Mouse (Mus musculus) CH12.LX (cell line): ENCODE data around the gene Dgkg. TPM values are rescaled to one million over a fixed set of nuclear protein-coding genes. Genes with fewer than 3 reads are reported as not detected.
A peak's percentile ranks its signal among the peaks of the same experiment; 100 is the strongest.

Source experiments
- DNase-seq: peaks from one replicate; pipeline ENCODE4 v3.0.0-alpha.2; 2013; ENCODE audit errors: extremely low read depth
- H3K27ac ChIP-seq: 2 replicates; pipeline ENCODE4 v1.5.1; 2012; ENCODE audit warnings: low read depth, mild to moderate bottlenecking, control low read depth, moderate library complexity; ENCODE audit not compliant: insufficient read depth
- H3K27me3 ChIP-seq: replicated peaks from 2 replicates; pipeline ENCODE3; 2012; ENCODE audit warnings: inconsistent platforms
- H3K36me3 ChIP-seq, 2 experiments: replicated peaks in 1 of 2; 2 replicates each; pipeline versions ENCODE3 to v1.6.1; 2012; ENCODE audit warnings: inconsistent platforms in 1 of 2, low read length in 1 of 2, mild to moderate bottlenecking in 1 of 2, mixed read lengths in 1 of 2, moderate library complexity in 1 of 2; ENCODE audit not compliant: control insufficient read depth in 1 of 2, insufficient read depth in 1 of 2
- H3K4me1 ChIP-seq, 2 experiments: 2 replicates each; pipeline ENCODE4 v1.6.1; 2012; ENCODE audit warnings: inconsistent platforms in 1 of 2, moderate library complexity in 1 of 2; ENCODE audit not compliant: insufficient read depth in 2 of 2, control insufficient read depth in 1 of 2
- H3K4me2 ChIP-seq: 2 replicates; pipeline ENCODE4 v1.6.1; 2012; ENCODE audit warnings: low read depth, mild to moderate bottlenecking, control low read depth; ENCODE audit not compliant: poor library complexity, insufficient read depth, severe bottlenecking
- H3K4me3 ChIP-seq, 3 experiments: fragments of 150-350 bp in 1 of 3; sonication (generic) in 1 of 3; replicated peaks in 1 of 3; 2 replicates each; pipeline versions ENCODE3 to v1.5.1; 2011 to 2012; ENCODE audit warnings: low read depth in 2 of 3, low read length in 2 of 3, mild to moderate bottlenecking in 2 of 3, moderate library complexity in 2 of 3, control low read depth in 1 of 3, improper control_type of control experiment in 1 of 3, inconsistent platforms in 1 of 3, mixed read lengths in 1 of 3; ENCODE audit not compliant: poor library complexity in 1 of 3
- H3K79me2 ChIP-seq: replicated peaks from 2 replicates; pipeline ENCODE4 v1.6.1; 2012; ENCODE audit warnings: mild to moderate bottlenecking, moderate library complexity; ENCODE audit not compliant: control insufficient read depth, poor library complexity, insufficient read depth, severe bottlenecking; ENCODE audit errors: extremely low read depth
- H3K9ac ChIP-seq: 2 replicates; pipeline ENCODE4 v1.6.1; 2012; ENCODE audit warnings: low read depth, mild to moderate bottlenecking, control low read depth, moderate library complexity; ENCODE audit not compliant: insufficient read depth
- H3K9me3 ChIP-seq: replicated peaks from 2 replicates; pipeline ENCODE3; 2012; ENCODE audit warnings: low read length, inconsistent platforms, mixed read lengths
- CTCF ChIP-seq, 2 experiments: IDR thresholded peaks in 1 of 2; conservative IDR thresholded peaks in 1 of 2; 2 replicates each; pipeline ENCODE4 v1.5.1; 2011 to 2012; ENCODE audit warnings: low read depth in 2 of 2, low read length in 2 of 2, improper control_type of control experiment in 1 of 2, inconsistent platforms in 1 of 2, mild to moderate bottlenecking in 1 of 2, moderate library complexity in 1 of 2
- E2F4 ChIP-seq: IDR thresholded peaks from 2 replicates; pipeline ENCODE4 v1.6.1; 2011; ENCODE audit warnings: low read depth, low read length, improper control_type of control experiment; ENCODE audit not compliant: insufficient replicate concordance
- ELF1 ChIP-seq: IDR thresholded peaks from 2 replicates; pipeline ENCODE4 v1.6.1; 2014; ENCODE audit warnings: low read depth, mild to moderate bottlenecking, inconsistent platforms, low read length, improper control_type of control experiment
- EP300 ChIP-seq: IDR thresholded peaks from 2 replicates; pipeline ENCODE4 v1.6.1; 2011; ENCODE audit warnings: low read length, improper control_type of control experiment
- HCFC1 ChIP-seq: IDR thresholded peaks from 2 replicates; pipeline ENCODE4 v1.6.1; 2012; ENCODE audit warnings: low read depth, mild to moderate bottlenecking, inconsistent platforms, low read length, improper control_type of control experiment
- IRF4 ChIP-seq: IDR thresholded peaks from 2 replicates; pipeline ENCODE4 v1.6.1; 2014; ENCODE audit warnings: low read depth, mild to moderate bottlenecking, inconsistent platforms, low read length, improper control_type of control experiment
- JUN ChIP-seq: IDR thresholded peaks from 2 replicates; pipeline ENCODE4 v1.6.1; 2011; ENCODE audit warnings: low read depth, mild to moderate bottlenecking, low read length, improper control_type of control experiment, moderate library complexity; ENCODE audit not compliant: insufficient read depth
- JUND ChIP-seq: conservative IDR thresholded peaks from 2 replicates; pipeline ENCODE4 v1.6.1; 2011; ENCODE audit warnings: low read depth, low read length, improper control_type of control experiment
- KAT2A ChIP-seq: IDR thresholded peaks from 2 replicates; pipeline ENCODE4 v1.6.1; 2012; ENCODE audit warnings: low read length, improper control_type of control experiment, inconsistent platforms; ENCODE audit not compliant: insufficient replicate concordance
- MAFK ChIP-seq: IDR thresholded peaks from 2 replicates; pipeline ENCODE4 v1.6.1; 2011; ENCODE audit warnings: low read length, improper control_type of control experiment; ENCODE audit not compliant: insufficient replicate concordance
- MAX ChIP-seq: IDR thresholded peaks from 2 replicates; pipeline ENCODE4 v1.6.1; 2011; ENCODE audit warnings: low read length, improper control_type of control experiment
- MAZ ChIP-seq: IDR thresholded peaks from 2 replicates; pipeline ENCODE4 v1.6.1; 2012; ENCODE audit warnings: low read depth, mild to moderate bottlenecking, inconsistent platforms, low read length, improper control_type of control experiment, moderate library complexity
- MEF2A ChIP-seq: IDR thresholded peaks from 2 replicates; pipeline ENCODE4 v1.6.1; 2014; ENCODE audit warnings: low read depth, mild to moderate bottlenecking, inconsistent platforms, low read length, improper control_type of control experiment, borderline replicate concordance
- MYC ChIP-seq: IDR thresholded peaks from 2 replicates; pipeline ENCODE4 v1.6.1; 2011; ENCODE audit warnings: low read depth, mild to moderate bottlenecking, improper control_type of control experiment, low read length
- NELFE ChIP-seq: IDR thresholded peaks from 2 replicates; pipeline ENCODE4 v1.6.1; 2011; ENCODE audit warnings: low read depth, low read length, improper control_type of control experiment
- NRF1 ChIP-seq: IDR thresholded peaks from 2 replicates; pipeline ENCODE4 v1.6.1; 2014; ENCODE audit warnings: low read depth, mild to moderate bottlenecking, inconsistent platforms, low read length, improper control_type of control experiment, moderate library complexity
- PAX5 ChIP-seq: IDR thresholded peaks from 2 replicates; pipeline ENCODE4 v1.6.1; 2012; ENCODE audit warnings: low read length, inconsistent platforms, mixed read lengths
- POLR2A ChIP-seq: IDR thresholded peaks from 2 replicates; pipeline ENCODE4 v1.6.1; 2011; ENCODE audit warnings: low read depth, mild to moderate bottlenecking, improper control_type of control experiment, low read length
- POLR2AphosphoS2 ChIP-seq: IDR thresholded peaks from 2 replicates; pipeline ENCODE4 v1.6.1; 2011; ENCODE audit warnings: low read depth, low read length, improper control_type of control experiment
- RAD21 ChIP-seq: IDR thresholded peaks from 2 replicates; pipeline ENCODE4 v1.6.1; 2011; ENCODE audit warnings: low read depth, mild to moderate bottlenecking, low read length, improper control_type of control experiment, moderate library complexity
- RCOR1 ChIP-seq: conservative IDR thresholded peaks from 2 replicates; pipeline ENCODE4 v1.6.1; 2012; ENCODE audit warnings: low read depth, mild to moderate bottlenecking, inconsistent platforms, low read length, improper control_type of control experiment
- SIN3A ChIP-seq: IDR thresholded peaks from 2 replicates; pipeline ENCODE4 v1.6.1; 2012; ENCODE audit warnings: low read length, improper control_type of control experiment, inconsistent platforms
- SMC3 ChIP-seq: IDR thresholded peaks from 2 replicates; pipeline ENCODE4 v1.6.1; 2011; ENCODE audit warnings: low read depth, low read length, improper control_type of control experiment
- TBP ChIP-seq: conservative IDR thresholded peaks from 2 replicates; pipeline ENCODE4 v1.6.1; 2011; ENCODE audit warnings: low read depth, low read length, improper control_type of control experiment
- TCF12 ChIP-seq: IDR thresholded peaks from 2 replicates; pipeline ENCODE4 v1.6.1; 2014; ENCODE audit warnings: low read depth, mild to moderate bottlenecking, inconsistent platforms, low read length, improper control_type of control experiment
- UBTF ChIP-seq: IDR thresholded peaks from 2 replicates; pipeline ENCODE4 v1.6.1; 2012; ENCODE audit warnings: low read depth, mild to moderate bottlenecking, inconsistent platforms, low read length, improper control_type of control experiment, moderate library complexity
- USF1 ChIP-seq: IDR thresholded peaks from 2 replicates; pipeline ENCODE4 v1.6.1; 2014; ENCODE audit warnings: low read depth, mild to moderate bottlenecking, inconsistent platforms, low read length, improper control_type of control experiment
- ZC3H11A ChIP-seq: IDR thresholded peaks from 2 replicates; pipeline ENCODE4 v1.6.1; 2012; ENCODE audit warnings: low read depth, mild to moderate bottlenecking, inconsistent platforms, low read length, improper control_type of control experiment
- ZKSCAN1 ChIP-seq: IDR thresholded peaks from 2 replicates; pipeline ENCODE4 v1.6.1; 2012; ENCODE audit warnings: low read depth, inconsistent platforms, low read length, improper control_type of control experiment, borderline replicate concordance
- ZMIZ1 ChIP-seq: IDR thresholded peaks from 2 replicates; pipeline ENCODE4 v1.6.1; 2012; ENCODE audit warnings: low read depth, mild to moderate bottlenecking, inconsistent platforms, low read length, improper control_type of control experiment
- ZNF384 ChIP-seq: IDR thresholded peaks from 2 replicates; pipeline ENCODE4 v1.6.1; 2012; ENCODE audit warnings: low read depth, low read length, improper control_type of control experiment, inconsistent platforms
- dilution Hi-C: fragments of 300-500 bp; cut with MboI; formaldehyde crosslinking; loops from 2 replicates; pipeline ENCODE4 v1.14.3; 2020; ENCODE audit warnings: low sequenced_read_pairs; ENCODE audit not compliant: extremely low pct_unique_long_range_greater_than_20kb, extremely low pct_ligation_motif_present
- in situ Hi-C: fragments of 300-500 bp; cut with MboI; formaldehyde crosslinking; loops from 3 replicates; pipeline ENCODE4 v1.14.3; 2019; ENCODE audit warnings: low sequenced_read_pairs, low pct_ligation_motif_present, low pct_unique_long_range_greater_than_20kb, mixed read lengths
- polyA plus RNA-seq: library from polyadenylated mRNA; unstranded; fragments of >175 nt; gene quantifications from 2 replicates; pipeline ENCODE4 v1.2.1, GENCODE M21; 2012; ENCODE audit warnings: low read depth; ENCODE audit not compliant: insufficient read length
- total RNA-seq, 2 experiments: library from RNA; depleted of rRNA; stranded (reverse); fragments of 300-350 nt in 1 of 2; fragments of >200 nt in 1 of 2; gene quantifications; 2 replicates each; pipeline ENCODE4 v1.2.3; 2012 to 2014

Dgkg gene
- total and polyA plus RNA-seq, 3 experiments: 2.0 to 9.2 (median 3.0) TPM

GRCm38 (mm10) chr16:22663136-22663535, 6.1 kb upstream of the Dgkg start:
- H3K4me1 ChIP-seq: peaks cover 36 to 48% of the 10 kb centered on the region in 2 experiments
- no peak for DNase-seq
- no peaks in the 10 kb centered on the region for H3K79me2 ChIP-seq
- in situ Hi-C loops: no loop called here
- no peaks in the 10 kb centered on the region for H3K36me3 ChIP-seq
- H3K27ac ChIP-seq: no peak overlapping the region
- TF ChIP-seq NELFE: no peak
- TF ChIP-seq E2F4: no peak
- TF ChIP-seq ZNF384: no peak
- TF ChIP-seq MAZ: no peak
- no peak for TF ChIP-seq TCF12
- no peak for TF ChIP-seq CTCF (conservative IDR thresholded peaks at IDR 0.05 in 1 of 2, IDR thresholded peaks at IDR 0.05 in 1 of 2; ENCODE audit: low read depth in 2 of 2, low read length in 2 of 2)
- TF ChIP-seq MAFK: no peak
- TF ChIP-seq ZMIZ1: no peak
- TF ChIP-seq JUND: no peak
- no peak for TF ChIP-seq SMC3
- H3K27me3 ChIP-seq: no peaks in the 10 kb centered on the region
- no peak overlapping the region for H3K4me3 ChIP-seq
- no peak overlapping the region for H3K9ac ChIP-seq
- no peaks in the 10 kb centered on the region for H3K9me3 ChIP-seq
- H3K4me2 ChIP-seq: no peak overlapping the region
- dilution Hi-C loops: no loop called here

GRCm38 (mm10) chr16:22661076-22661475, 4.1 kb upstream of the Dgkg start:
- 0 out of 2 replicates have a peak overlapping the region, but pooled peaks have one; percentile 3 for H3K9ac ChIP-seq
- H3K27ac ChIP-seq: peak overlapping the region; percentile 8; the same call in 1 of the 2 replicates
- dilution Hi-C loops: no loop called here
- H3K9me3 ChIP-seq: no peaks in the 10 kb centered on the region
- H3K36me3 ChIP-seq: no peaks in the 10 kb centered on the region
- H3K79me2 ChIP-seq: peaks cover 2% of the 10 kb centered on the region; the same call in 1 of the 2 replicates
- H3K4me1 ChIP-seq: peaks cover 38 to 65% of the 10 kb centered on the region in 2 experiments
- H3K27me3 ChIP-seq: no peaks in the 10 kb centered on the region
- 0 out of 2 replicates have a peak overlapping the region, but pooled peaks have one; percentile 12 for H3K4me2 ChIP-seq
- DNase-seq: peak; percentile 86
- in situ Hi-C loops: no loop called here
- H3K4me3 ChIP-seq: no peak overlapping the region
- peak; percentile 76 for TF ChIP-seq MAX
- no peak for TF ChIP-seq PAX5
- TF ChIP-seq POLR2A: peak; percentile 40; the same call in 1 of the 2 replicates
- peak; percentile 70; the same call in 1 of the 2 replicates for TF ChIP-seq MAFK
- no peak for TF ChIP-seq ELF1
- TF ChIP-seq ZNF384: no peak
- TF ChIP-seq KAT2A: no peak
- no peak for TF ChIP-seq TBP
- TF ChIP-seq EP300: peak; percentile 76
- TF ChIP-seq POLR2AphosphoS2: no peak
- TF ChIP-seq RAD21: no peak; the same call in none of the 2 replicates
- TF ChIP-seq RCOR1: no peak
- 0 out of 2 replicates have a peak, but pooled peaks have one; percentile 59 for TF ChIP-seq JUN
- no peak for TF ChIP-seq ZMIZ1
- TF ChIP-seq HCFC1: no peak
- TF ChIP-seq ZC3H11A: no peak
- TF ChIP-seq CTCF (conservative IDR thresholded peaks at IDR 0.05 in 1 of 2, IDR thresholded peaks at IDR 0.05 in 1 of 2; ENCODE audit: low read depth in 2 of 2, low read length in 2 of 2): no peak
- TF ChIP-seq UBTF: no peak
- peak; percentile 73 for TF ChIP-seq IRF4
- TF ChIP-seq E2F4: no peak
- no peak for TF ChIP-seq ZKSCAN1
- peak; percentile 84 for TF ChIP-seq TCF12
- TF ChIP-seq MYC: peak; percentile 53; the same call in 1 of the 2 replicates
- TF ChIP-seq NELFE: no peak
- peak; percentile 75; the same call in 1 of the 2 replicates for TF ChIP-seq MEF2A
- peak; percentile 92 for TF ChIP-seq SIN3A
- TF ChIP-seq USF1: no peak
- no peak for TF ChIP-seq NRF1
